Mouse (Mus musculus): Measurements from ENCODE around the gene Fam20c. TPM values are rescaled to one million over a fixed set of nuclear protein-coding genes. Genes with fewer than 3 reads are reported as not detected.
A peak's percentile ranks its signal among the peaks of the same experiment; 100 is the strongest.

Fam20c gene
- polyA plus RNA-seq, 1 experiment from 2014 or later: 57.9 TPM

GRCm38 (mm10) chr5:138825090-138825489 lies 70.8 kb downstream of the Fam20c start:
- Histone ChIP-seq H3K27ac (replicated peaks) (no peak overlapping the region), H3K36me3 (no peaks in the 10 kb centered on the region), H3K27me3 (replicated peaks) (peaks cover 33% of the 10 kb centered on the region), H3K4me1 (peaks cover 12% of the 10 kb centered on the region), H3K9ac (replicated peaks) (no peak overlapping the region), H3K4me2 (no peak overlapping the region), H3K4me3 (replicated peaks) (no peak overlapping the region), H3K9me3 (replicated peaks) (no peaks in the 10 kb centered on the region)
- WGBS: 78% methylated on average over 3 of the region's 3 CpGs
- no peak for ATAC-seq (ENCODE audit: low FRiP score)

GRCm38 (mm10) chr5:138833406-138833805 lies 79.1 kb downstream of the Fam20c start:
- WGBS: 12% methylated on average over 6 of the region's 6 CpGs
- no peak for ATAC-seq (ENCODE audit: low FRiP score)
- no peak overlapping the region for H3K9ac ChIP-seq (replicated peaks)
- H3K36me3 ChIP-seq: no peaks in the 10 kb centered on the region
- peaks cover 5% of the 10 kb centered on the region for H3K4me1 ChIP-seq
- H3K4me3 ChIP-seq (replicated peaks): no peak overlapping the region
- no peak overlapping the region for H3K27ac ChIP-seq (replicated peaks)
- H3K9me3 ChIP-seq (replicated peaks): no peaks in the 10 kb centered on the region
- no peaks in the 10 kb centered on the region for H3K27me3 ChIP-seq (replicated peaks)
- no peak overlapping the region for H3K4me2 ChIP-seq

- Histone ChIP-seq H3K9me3 (replicated peaks) (no peaks in the 10 kb centered on the region), H3K4me2 (no peak overlapping the region), H3K27ac (replicated peaks) (no peak overlapping the region), H3K4me3 (replicated peaks) (no peak overlapping the region), H3K9ac (replicated peaks) (no peak overlapping the region), H3K4me1 (peaks cover 5% of the 10 kb centered on the region), H3K27me3 (replicated peaks) (no peaks in the 10 kb centered on the region), H3K36me3 (no peaks in the 10 kb centered on the region)
- no peak for ATAC-seq (ENCODE audit: low FRiP score)
- 87% methylated on average over 3 of the region's 3 CpGs for WGBS
These were observed 80.6 kb downstream of the Fam20c start for GRCm38 (mm10) chr5:138834910-138835309.

GRCm38 (mm10) chr5:138840981-138841380 lies 86.7 kb downstream of the Fam20c start:
- H3K27ac ChIP-seq (replicated peaks): no peak overlapping the region
- H3K4me1 ChIP-seq: no peaks in the 10 kb centered on the region
- H3K4me3 ChIP-seq (replicated peaks): no peak overlapping the region
- H3K9me3 ChIP-seq (replicated peaks): no peaks in the 10 kb centered on the region; the same call in 1 of the 2 replicates
- H3K4me2 ChIP-seq: no peak overlapping the region
- no peaks in the 10 kb centered on the region for H3K36me3 ChIP-seq
- ATAC-seq (ENCODE audit: low FRiP score): no peak
- 91% methylated on average over 4 of the region's 4 CpGs for WGBS
- no peak overlapping the region for H3K9ac ChIP-seq (replicated peaks)
- no peaks in the 10 kb centered on the region for H3K27me3 ChIP-seq (replicated peaks)

GRCm38 (mm10) chr5:138843168-138843824 lies 89.0 kb downstream of the Fam20c start:
- H3K27me3 ChIP-seq (replicated peaks): no peaks in the 10 kb centered on the region
- no peak overlapping the region for H3K4me3 ChIP-seq (replicated peaks)
- 0 out of 2 replicates have a peak, but pooled peaks cover 6% of the 10 kb centered on the region for H3K4me1 ChIP-seq
- ATAC-seq (ENCODE audit: low FRiP score): no peak
- no peak overlapping the region for H3K27ac ChIP-seq (replicated peaks)
- 84% methylated on average over 9 of the region's 9 CpGs for WGBS
- H3K9me3 ChIP-seq (replicated peaks): no peaks in the 10 kb centered on the region; the same call in 1 of the 2 replicates
- no peaks in the 10 kb centered on the region for H3K36me3 ChIP-seq
- no peak overlapping the region for H3K4me2 ChIP-seq
- no peak overlapping the region for H3K9ac ChIP-seq (replicated peaks)

- WGBS: 53% methylated on average over 4 of the region's 4 CpGs
- no peak for ATAC-seq (ENCODE audit: low FRiP score)
- Histone ChIP-seq H3K4me1 (0 out of 2 replicates have a peak, but pooled peaks cover 6% of the 10 kb centered on the region), H3K4me2 (no peak overlapping the region), H3K36me3 (no peaks in the 10 kb centered on the region), H3K9ac (replicated peaks) (no peak overlapping the region), H3K27me3 (replicated peaks) (no peaks in the 10 kb centered on the region), H3K9me3 (replicated peaks) (no peaks in the 10 kb centered on the region; the same call in 1 of the 2 replicates), H3K27ac (replicated peaks) (no peak overlapping the region), H3K4me3 (replicated peaks) (no peak overlapping the region)
These were observed 92.2 kb downstream of the Fam20c start for GRCm38 (mm10) chr5:138846506-138846905.

DNA sequence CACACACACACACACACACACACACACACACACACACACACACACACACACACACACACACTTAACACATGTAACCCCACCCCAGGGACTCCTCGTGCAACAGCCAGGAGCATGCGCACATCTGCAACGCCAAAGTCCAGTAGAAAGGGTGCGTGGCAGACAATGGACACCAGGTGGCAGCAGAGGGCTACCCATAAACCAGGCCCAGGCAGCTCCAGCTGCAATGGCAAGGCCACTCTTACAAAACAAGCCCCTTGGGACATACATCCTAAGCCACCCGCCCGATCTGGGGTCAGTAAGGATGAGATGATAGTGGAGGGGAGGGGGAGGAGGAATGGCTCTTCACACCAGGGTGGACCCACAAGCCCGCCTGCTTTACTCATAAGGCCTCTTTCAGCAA lies 93.8 kb downstream of the Fam20c start:
- peak; percentile 86 for ATAC-seq (ENCODE audit: low FRiP score)
- 3% methylated on average over 7 of the region's 7 CpGs for WGBS
- Histone ChIP-seq H3K4me2 (peak overlapping the region; percentile 38), H3K9me3 (replicated peaks) (no peaks in the 10 kb centered on the region), H3K4me1 (0 out of 2 replicates have a peak, but pooled peaks cover 6% of the 10 kb centered on the region), H3K27me3 (replicated peaks) (no peaks in the 10 kb centered on the region), H3K36me3 (no peaks in the 10 kb centered on the region), H3K27ac (replicated peaks) (no peak overlapping the region), H3K9ac (replicated peaks) (no peak overlapping the region), H3K4me3 (replicated peaks) (no peak overlapping the region)

GRCm38 (mm10) chr5:138849682-138850461 lies 95.6 kb downstream of the Fam20c start:
- no peak overlapping the region for H3K9ac ChIP-seq (replicated peaks)
- WGBS: 72% methylated on average over 23 of the region's 23 CpGs
- no peak for ATAC-seq (ENCODE audit: low FRiP score)
- H3K4me2 ChIP-seq: no peak overlapping the region
- H3K27me3 ChIP-seq (replicated peaks): no peaks in the 10 kb centered on the region
- H3K4me1 ChIP-seq: 0 out of 2 replicates have a peak, but pooled peaks cover 6% of the 10 kb centered on the region
- no peaks in the 10 kb centered on the region for H3K36me3 ChIP-seq
- H3K9me3 ChIP-seq (replicated peaks): no peaks in the 10 kb centered on the region
- no peak overlapping the region for H3K4me3 ChIP-seq (replicated peaks)
- H3K27ac ChIP-seq (replicated peaks): no peak overlapping the region

GRCm38 (mm10) chr5:138850462-138850844 lies 96.1 kb downstream of the Fam20c start:
- Histone ChIP-seq H3K27me3 (replicated peaks) (no peaks in the 10 kb centered on the region), H3K36me3 (no peaks in the 10 kb centered on the region), H3K4me3 (replicated peaks) (no peak overlapping the region), H3K4me2 (no peak overlapping the region), H3K9ac (replicated peaks) (no peak overlapping the region), H3K27ac (replicated peaks) (no peak overlapping the region), H3K9me3 (replicated peaks) (no peaks in the 10 kb centered on the region), H3K4me1 (0 out of 2 replicates have a peak, but pooled peaks cover 6% of the 10 kb centered on the region)
- ATAC-seq (ENCODE audit: low FRiP score): no peak
- WGBS: 85% methylated on average over 5 of the region's 5 CpGs

DNA sequence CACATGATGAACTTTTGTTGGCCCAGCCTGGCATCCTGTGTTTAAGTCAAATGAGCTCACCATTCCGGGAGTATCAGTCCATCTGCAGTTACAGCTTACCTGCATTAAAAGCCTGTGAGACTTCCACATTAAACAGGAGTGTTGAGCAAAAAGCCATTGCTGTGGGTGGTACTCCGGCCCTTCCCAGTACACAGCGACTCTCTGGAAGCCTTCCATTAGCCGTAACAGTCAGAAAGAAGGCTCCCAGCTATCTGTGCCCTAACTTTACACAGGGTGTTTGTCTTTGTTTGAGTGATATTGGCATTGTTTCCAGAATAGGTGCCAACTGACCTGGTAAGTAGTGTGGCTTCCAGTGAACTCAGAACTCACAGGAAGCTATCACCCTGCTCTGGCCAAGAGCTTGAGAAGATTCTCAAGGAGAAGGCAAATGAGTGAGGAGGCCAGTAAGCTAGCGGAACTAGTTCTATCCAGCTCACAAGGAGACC lies 97.0 kb downstream of the Fam20c start:
- no peak overlapping the region for H3K27ac ChIP-seq (replicated peaks)
- no peaks in the 10 kb centered on the region for H3K27me3 ChIP-seq (replicated peaks)
- no peak for ATAC-seq (ENCODE audit: low FRiP score)
- 0 out of 2 replicates have a peak, but pooled peaks cover 6% of the 10 kb centered on the region for H3K4me1 ChIP-seq
- 92% methylated on average over 5 of the region's 5 CpGs for WGBS
- no peaks in the 10 kb centered on the region for H3K36me3 ChIP-seq
- no peak overlapping the region for H3K4me2 ChIP-seq
- no peak overlapping the region for H3K4me3 ChIP-seq (replicated peaks)
- no peaks in the 10 kb centered on the region for H3K9me3 ChIP-seq (replicated peaks)
- H3K9ac ChIP-seq (replicated peaks): no peak overlapping the region

- Histone ChIP-seq H3K4me3 (replicated peaks) (no peak overlapping the region), H3K4me1 (peaks cover 7% of the 10 kb centered on the region; the same call in 1 of the 2 replicates), H3K9me3 (replicated peaks) (no peaks in the 10 kb centered on the region), H3K36me3 (no peaks in the 10 kb centered on the region), H3K27me3 (replicated peaks) (no peaks in the 10 kb centered on the region), H3K9ac (replicated peaks) (no peak overlapping the region), H3K4me2 (no peak overlapping the region), H3K27ac (replicated peaks) (no peak overlapping the region)
- WGBS: 64% methylated on average over 4 of the region's 4 CpGs
- ATAC-seq (ENCODE audit: low FRiP score): no peak
These were observed 97.8 kb downstream of the Fam20c start for GRCm38 (mm10) chr5:138852151-138852550.

GRCm38 (mm10) chr5:138853349-138853748 lies 99.0 kb downstream of the Fam20c start:
- no peaks in the 10 kb centered on the region for H3K36me3 ChIP-seq
- no peak overlapping the region for H3K27ac ChIP-seq (replicated peaks)
- no peaks in the 10 kb centered on the region for H3K9me3 ChIP-seq (replicated peaks)
- WGBS: 75% methylated on average over 2 of the region's 2 CpGs
- H3K4me1 ChIP-seq: peaks cover 7% of the 10 kb centered on the region; the same call in 1 of the 2 replicates
- H3K9ac ChIP-seq (replicated peaks): no peak overlapping the region
- no peak for ATAC-seq (ENCODE audit: low FRiP score)
- H3K4me3 ChIP-seq (replicated peaks): no peak overlapping the region
- no peaks in the 10 kb centered on the region for H3K27me3 ChIP-seq (replicated peaks)
- H3K4me2 ChIP-seq: no peak overlapping the region
